Mouse (Mus musculus) G1E (cell line): ENCODE results near the gene Trim71.

Source experiments
- CTCF ChIP-seq: IDR thresholded peaks from 2 replicates; pipeline ENCODE4 v1.5.1; 2012; ENCODE audit warnings: low read depth, low read length, inconsistent platforms, mixed read lengths
- GATA1 ChIP-seq: IDR thresholded peaks from 2 replicates; pipeline ENCODE4 v1.6.1; 2012; ENCODE audit warnings: borderline replicate concordance, low read length, inconsistent platforms, mixed read lengths
- POLR2AphosphoS5 ChIP-seq: IDR thresholded peaks from 2 replicates; pipeline ENCODE4 v1.6.1; 2012; ENCODE audit warnings: low read depth, low read length, inconsistent platforms; ENCODE audit not compliant: insufficient replicate concordance

DNA sequence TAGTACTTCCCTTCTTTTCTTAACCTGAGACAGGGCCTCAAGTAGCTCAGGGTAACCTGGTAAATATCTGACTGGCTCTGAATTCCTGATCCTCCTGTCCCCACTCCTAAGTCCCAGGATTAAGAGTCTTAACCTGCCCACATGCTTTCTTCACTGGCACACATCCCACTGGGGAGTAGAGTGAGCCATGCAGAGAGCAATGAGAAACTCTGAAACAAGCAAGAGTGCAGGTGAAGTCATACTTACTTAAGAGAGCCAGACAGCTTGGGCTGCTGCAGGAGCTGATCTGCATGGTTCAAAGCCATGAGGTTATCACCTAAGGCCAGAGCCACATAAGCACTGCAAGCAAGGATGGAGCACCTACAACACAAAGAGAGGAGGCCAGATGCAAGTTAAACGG is 36.9 kb upstream of the Trim71 start:
- TF ChIP-seq GATA1 (no peak), CTCF (no peak), POLR2AphosphoS5 (no peak)
